13 mouse cellular contexts compared by ENCODE assay signal in genomic region chr3:148336640-148337039, GRCm38 (mm10).
DNase-seq lines count a peak whose midpoint lies in the region; ATAC-seq and TF ChIP-seq lines count a peak whose summit lies in the region.
"Had no signal": no experiment of that assay in that cellular context is flagged by ENCODE, and none has a peak within 500 bp of the region (broad histone marks: within the 10 kb centered on the region; RNA-seq: fewer than 3 reads in every experiment).

No protein-coding gene starts in this region.

- no peak for DNase-seq in heart, adult 8-10 months (ENCODE audit: low spot score)
- DNase-seq in lung, embryonic 14.5 days, result peak; percentile 22
- no peak for DNase-seq in lung, postnatal 14 days
- DNase-seq in embryonic facial prominence, embryonic 14.5 days (ENCODE audit: low spot score), result peak; percentile 84
- no peak for DNase-seq in retina, postnatal 1 day
- DNase-seq in right cerebral cortex, postnatal 36 days (ENCODE audit: low spot score in 2 of 2), result no peak
- no peak for DNase-seq in urinary bladder, adult 18-20 months (ENCODE audit: low spot score in 2 of 2)
- DNase-seq: liver, embryonic 13.5 days; right cerebral cortex, postnatal 4 days; thymus, postnatal 36 days had no signal

- H3K4me1 ChIP-seq in heart, embryonic 16.5 days (ENCODE audit: control insufficient read depth, insufficient read depth, low read length), result peaks cover 6% of the 10 kb centered on the region
- H3K4me1 ChIP-seq in lung, embryonic 14.5 days (ENCODE audit: insufficient read depth), result peaks cover 3% of the 10 kb centered on the region; the same call in 1 of the 2 replicates
- peaks cover 10% of the 10 kb centered on the region for H3K4me1 ChIP-seq in embryonic facial prominence, embryonic 14.5 days (ENCODE audit: control insufficient read depth, insufficient read depth, low read length)
- H3K4me1 ChIP-seq: liver, embryonic 13.5 days; stomach, embryonic 15.5 days had no signal

- no peak for TF ChIP-seq CTCF in lung, embryonic 14.5 days (IDR thresholded peaks at IDR 0.05; ENCODE audit: low read depth)

- H3K4me3 ChIP-seq in heart, embryonic 16.5 days (ENCODE audit: low read length), result no peak overlapping the region; the same call in 1 of the 2 replicates
- H3K4me3 ChIP-seq in lung, embryonic 14.5 days (ENCODE audit: low read depth, low read length), result no peak overlapping the region
- H3K4me3 ChIP-seq in embryonic facial prominence, embryonic 14.5 days (ENCODE audit: low read depth, low read length), result peak overlapping the region; percentile 15; the same call in 1 of the 2 replicates
- H3K4me3 ChIP-seq: liver, embryonic 13.5 days; stomach, embryonic 15.5 days had no signal

- H3K27me3 ChIP-seq in heart, embryonic 16.5 days (ENCODE audit: control insufficient read depth, insufficient read depth, low read length), result no peaks in the 10 kb centered on the region
- H3K27me3 ChIP-seq in lung, embryonic 14.5 days (ENCODE audit: insufficient read depth, low read length), result no peaks in the 10 kb centered on the region
- no peaks in the 10 kb centered on the region for H3K27me3 ChIP-seq in embryonic facial prominence, embryonic 14.5 days (replicated peaks; ENCODE audit: control insufficient read depth, insufficient read depth, low read length)
- H3K27me3 ChIP-seq: liver, embryonic 13.5 days; stomach, embryonic 15.5 days had no signal

- H3K9ac ChIP-seq in heart, embryonic 16.5 days (ENCODE audit: low read length), result no peak overlapping the region
- H3K9ac ChIP-seq in lung, embryonic 14.5 days, result no peak overlapping the region
- no peak overlapping the region for H3K9ac ChIP-seq in embryonic facial prominence, embryonic 14.5 days (ENCODE audit: low read depth, low read length)
- H3K9ac ChIP-seq: liver, embryonic 13.5 days; stomach, embryonic 15.5 days had no signal

- H3K4me2 ChIP-seq in heart, embryonic 16.5 days (ENCODE audit: low read depth, low read length), result peak overlapping the region; percentile 68
- H3K4me2 ChIP-seq in lung, embryonic 14.5 days, result peak overlapping the region; percentile 48; the same call in 1 of the 2 replicates
- H3K4me2 ChIP-seq in embryonic facial prominence, embryonic 14.5 days (ENCODE audit: low read depth, low read length), result peak overlapping the region; percentile 49

- no peak for ATAC-seq in heart, embryonic 16.5 days (replicated peaks; ENCODE audit: extremely low read depth, insufficient read depth, low FRiP score)
- ATAC-seq in lung, embryonic 14.5 days (ENCODE audit: insufficient read depth), result no peak
- ATAC-seq in embryonic facial prominence, embryonic 14.5 days (ENCODE audit: low read depth), result peak; percentile 63
- ATAC-seq: forebrain, embryonic 16.5 days had no signal

- no peaks in the 10 kb centered on the region for H3K36me3 ChIP-seq in heart, embryonic 16.5 days (ENCODE audit: control insufficient read depth, insufficient read depth)
- no peaks in the 10 kb centered on the region for H3K36me3 ChIP-seq in lung, embryonic 14.5 days (ENCODE audit: insufficient read depth)
- H3K36me3 ChIP-seq in embryonic facial prominence, embryonic 14.5 days (ENCODE audit: control insufficient read depth, insufficient read depth, low read length), result no peaks in the 10 kb centered on the region
- H3K36me3 ChIP-seq: liver, embryonic 13.5 days; stomach, embryonic 15.5 days had no signal

- H3K27ac ChIP-seq in heart, embryonic 16.5 days (ENCODE audit: low read length), result no peak overlapping the region
- H3K27ac ChIP-seq in lung, embryonic 14.5 days (ENCODE audit: low read depth), result no peak overlapping the region
- H3K27ac ChIP-seq in embryonic facial prominence, embryonic 14.5 days (replicated peaks; ENCODE audit: low read depth, low read length), result no peak overlapping the region; the same call in 1 of the 2 replicates
- H3K27ac ChIP-seq: liver, embryonic 13.5 days; stomach, embryonic 15.5 days had no signal

- no peaks in the 10 kb centered on the region for H3K9me3 ChIP-seq in heart, embryonic 16.5 days (replicated peaks; ENCODE audit: control insufficient read depth, low read length)
- no peaks in the 10 kb centered on the region for H3K9me3 ChIP-seq in lung, embryonic 14.5 days (ENCODE audit: low read depth, low read length)
- H3K9me3 ChIP-seq in embryonic facial prominence, embryonic 14.5 days (ENCODE audit: control insufficient read depth, low read length), result no peaks in the 10 kb centered on the region
- H3K9me3 ChIP-seq: liver, embryonic 13.5 days; stomach, embryonic 15.5 days had no signal

- WGBS in heart, embryonic 16.5 days, result 46% methylated on average over 6 of the region's 6 CpGs
- WGBS in lung, embryonic 14.5 days, result 43% methylated on average over 6 of the region's 6 CpGs
- 14% methylated on average over 6 of the region's 6 CpGs for WGBS in embryonic facial prominence, embryonic 14.5 days

Comparison
In these comparisons a context has a peak if more than half of its experiments do, and no peak if none do; other contexts are left out.
1. DNase-seq: peak in lung, embryonic 14.5 days (single experiment) and embryonic facial prominence, embryonic 14.5 days (single experiment); none in heart, adult 8-10 months (single experiment), lung, postnatal 14 days (single experiment), retina, postnatal 1 day (single experiment), right cerebral cortex, postnatal 36 days (0 of 2) and urinary bladder, adult 18-20 months (0 of 2).
2. Peak in every context shown above with its lines, with median percentiles within 50 percentile points of each other: H3K4me2 ChIP-seq.